Mouse (Mus musculus): ENCODE data around the gene Parp8. TPM values are rescaled to one million over a fixed set of nuclear protein-coding genes. Genes with fewer than 3 reads are reported as not detected.
"Not testable (repeated sequence)": the region's sequence is repeated elsewhere in the genome, so short reads cannot be mapped to it uniquely, and the experiment has no call there.

The Parp8 gene
- total and polyA plus RNA-seq, 2 experiments from 2014 or later, result 23.9 to 38.7 TPM

- 64% methylated on average over 13 of the region's 13 CpGs for WGBS
- ATAC-seq (0 out of 2 replicates have a peak, but pooled peaks have one; percentile 27), DNase-seq (ENCODE audit: low spot score) (no peak)
- Histone ChIP-seq H3K27ac (no peak overlapping the region), H3K9ac (replicated peaks; ENCODE audit: low read length) (no peak overlapping the region), H3K4me1 (ENCODE audit: insufficient read depth, low read length) (peaks cover 3% of the 10 kb centered on the region; the same call in 1 of the 2 replicates), H3K36me3 (ENCODE audit: insufficient read depth, low read length) (no peaks in the 10 kb centered on the region), H3K4me3 (ENCODE audit: low read length) (no peak overlapping the region), H3K9me3 (ENCODE audit: low read length) (no peaks in the 10 kb centered on the region), H3K27me3 (ENCODE audit: insufficient read depth, low read length) (no peaks in the 10 kb centered on the region), H3K4me2 (ENCODE audit: low read depth, low read length) (no peak overlapping the region)
- TF ChIP-seq CTCF (IDR thresholded peaks at IDR 0.05; ENCODE audit: low read depth), result no peak
Observed at GRCm38 (mm10) chr13:116941280-116942015, 83.9 kb downstream of the Parp8 start.

GRCm38 (mm10) chr13:116940761-116941160 lies 84.6 kb downstream of the Parp8 start:
- no peaks in the 10 kb centered on the region for H3K9me3 ChIP-seq (ENCODE audit: low read length)
- ATAC-seq, result no peak
- WGBS, result 76% methylated on average over 7 of the region's 7 CpGs
- H3K27ac ChIP-seq, result no peak overlapping the region
- TF ChIP-seq CTCF (IDR thresholded peaks at IDR 0.05; ENCODE audit: low read depth), result no peak
- peaks cover 3% of the 10 kb centered on the region; the same call in 1 of the 2 replicates for H3K4me1 ChIP-seq (ENCODE audit: insufficient read depth, low read length)
- no peak overlapping the region for H3K4me3 ChIP-seq (ENCODE audit: low read length)
- DNase-seq (ENCODE audit: low spot score), result no peak
- no peaks in the 10 kb centered on the region for H3K36me3 ChIP-seq (ENCODE audit: insufficient read depth, low read length)
- H3K9ac ChIP-seq (replicated peaks; ENCODE audit: low read length), result no peak overlapping the region
- H3K27me3 ChIP-seq (ENCODE audit: insufficient read depth, low read length), result no peaks in the 10 kb centered on the region
- no peak overlapping the region for H3K4me2 ChIP-seq (ENCODE audit: low read depth, low read length)

GRCm38 (mm10) chr13:116937019-116937418 lies 88.3 kb downstream of the Parp8 start:
- 98% methylated on average over 3 of the region's 3 CpGs for WGBS
- H3K4me3 ChIP-seq (ENCODE audit: low read length); H3K4me1 ChIP-seq (ENCODE audit: insufficient read depth, low read length); H3K4me2 ChIP-seq (ENCODE audit: low read depth, low read length); H3K27ac ChIP-seq; DNase-seq (ENCODE audit: low spot score); H3K36me3 ChIP-seq (ENCODE audit: insufficient read depth, low read length); H3K9ac ChIP-seq (replicated peaks; ENCODE audit: low read length); ATAC-seq; H3K27me3 ChIP-seq (ENCODE audit: insufficient read depth, low read length); H3K9me3 ChIP-seq (ENCODE audit: low read length): not testable (repeated sequence)
- 0 out of 2 replicates have a peak, but pooled peaks have one; percentile 17 for TF ChIP-seq CTCF (IDR thresholded peaks at IDR 0.05; ENCODE audit: low read depth)

GRCm38 (mm10) chr13:116917387-116917930 lies 107.9 kb downstream of the Parp8 start:
- no peak for ATAC-seq
- Histone ChIP-seq H3K4me1 (ENCODE audit: insufficient read depth, low read length) (no peaks in the 10 kb centered on the region), H3K4me3 (ENCODE audit: low read length) (no peak overlapping the region), H3K27me3 (ENCODE audit: insufficient read depth, low read length) (no peaks in the 10 kb centered on the region), H3K4me2 (ENCODE audit: low read depth, low read length) (no peak overlapping the region), H3K9ac (replicated peaks; ENCODE audit: low read length) (no peak overlapping the region), H3K9me3 (ENCODE audit: low read length) (no peaks in the 10 kb centered on the region), H3K36me3 (ENCODE audit: insufficient read depth, low read length) (no peaks in the 10 kb centered on the region), H3K27ac (no peak overlapping the region)
- DNase-seq (ENCODE audit: low spot score), result peak; percentile 14
- TF ChIP-seq CTCF (IDR thresholded peaks at IDR 0.05; ENCODE audit: low read depth), result no peak
- WGBS, result 52% methylated on average over 6 of the region's 6 CpGs

GRCm38 (mm10) chr13:116908284-116908683 lies 117.1 kb downstream of the Parp8 start:
- TF ChIP-seq CTCF (IDR thresholded peaks at IDR 0.05; ENCODE audit: low read depth), result no peak
- no peak overlapping the region for H3K4me3 ChIP-seq (ENCODE audit: low read length)
- H3K9ac ChIP-seq (replicated peaks; ENCODE audit: low read length), result no peak overlapping the region
- H3K27ac ChIP-seq, result no peak overlapping the region
- no peak for ATAC-seq
- no peak for DNase-seq (ENCODE audit: low spot score)
- WGBS, result 80% methylated on average over 3 of the region's 3 CpGs
- no peaks in the 10 kb centered on the region for H3K4me1 ChIP-seq (ENCODE audit: insufficient read depth, low read length)
- no peaks in the 10 kb centered on the region for H3K36me3 ChIP-seq (ENCODE audit: insufficient read depth, low read length)
- no peaks in the 10 kb centered on the region for H3K27me3 ChIP-seq (ENCODE audit: insufficient read depth, low read length)
- no peak overlapping the region for H3K4me2 ChIP-seq (ENCODE audit: low read depth, low read length)
- H3K9me3 ChIP-seq (ENCODE audit: low read length), result no peaks in the 10 kb centered on the region

- Histone ChIP-seq H3K9ac (replicated peaks; ENCODE audit: low read length) (no peak overlapping the region), H3K27me3 (ENCODE audit: insufficient read depth, low read length) (no peaks in the 10 kb centered on the region), H3K4me1 (ENCODE audit: insufficient read depth, low read length) (no peaks in the 10 kb centered on the region), H3K27ac (no peak overlapping the region), H3K9me3 (ENCODE audit: low read length) (no peaks in the 10 kb centered on the region), H3K36me3 (ENCODE audit: insufficient read depth, low read length) (no peaks in the 10 kb centered on the region), H3K4me2 (ENCODE audit: low read depth, low read length) (no peak overlapping the region), H3K4me3 (ENCODE audit: low read length) (no peak overlapping the region)
- no peak for TF ChIP-seq CTCF (IDR thresholded peaks at IDR 0.05; ENCODE audit: low read depth)
- DNase-seq (ENCODE audit: low spot score) (no peak), ATAC-seq (no peak)
- WGBS, result 61% methylated on average over 5 of the region's 5 CpGs
Observed at GRCm38 (mm10) chr13:116903394-116903793, 121.9 kb downstream of the Parp8 start.

GRCm38 (mm10) chr13:116898395-116898794 lies 126.9 kb downstream of the Parp8 start:
- no peak overlapping the region for H3K9ac ChIP-seq (replicated peaks; ENCODE audit: low read length)
- no peaks in the 10 kb centered on the region for H3K9me3 ChIP-seq (ENCODE audit: low read length)
- no peak overlapping the region for H3K4me2 ChIP-seq (ENCODE audit: low read depth, low read length)
- H3K27ac ChIP-seq, result no peak overlapping the region
- H3K4me1 ChIP-seq (ENCODE audit: insufficient read depth, low read length), result no peaks in the 10 kb centered on the region
- H3K27me3 ChIP-seq (ENCODE audit: insufficient read depth, low read length), result no peaks in the 10 kb centered on the region
- no peak for TF ChIP-seq CTCF (IDR thresholded peaks at IDR 0.05; ENCODE audit: low read depth)
- H3K4me3 ChIP-seq (ENCODE audit: low read length), result no peak overlapping the region
- DNase-seq (ENCODE audit: low spot score), result no peak
- 88% methylated on average over 5 of the region's 5 CpGs for WGBS
- no peak for ATAC-seq
- peaks cover 8% of the 10 kb centered on the region; the same call in 1 of the 2 replicates for H3K36me3 ChIP-seq (ENCODE audit: insufficient read depth, low read length)
